Mouse (Mus musculus) c-Kit-positive CD71-positive TER-119-positive erythroid progenitor cells, embryonic 14.5 days (primary cell): ENCODE data around the gene Akt1.

ENCODE experiments used
- DNase-seq: peaks from one replicate; pipeline ENCODE4 v3.0.0-alpha.2; 2013; ENCODE audit warnings: low spot score

The Akt1 gene

GRCm38 (mm10) chr12:112627097-112627881 is 47.4 kb downstream of the Akt1 start:
- DNase-seq = no peak

- no peak for DNase-seq
Measured at GRCm38 (mm10) chr12:112626455-112626854, 48.2 kb downstream of the Akt1 start.

- no peak for DNase-seq
Measured at GRCm38 (mm10) chr12:112625700-112626099, 49.0 kb downstream of the Akt1 start.

- peak; percentile 61 for DNase-seq
Measured at GRCm38 (mm10) chr12:112623742-112624141, 50.9 kb downstream of the Akt1 start.

GRCm38 (mm10) chr12:112621900-112622299 is 52.8 kb downstream of the Akt1 start:
- DNase-seq = no peak

- DNase-seq = no peak
Measured at GRCm38 (mm10) chr12:112620354-112621061, 54.2 kb downstream of the Akt1 start.

GRCm38 (mm10) chr12:112619686-112620353 is 54.9 kb downstream of the Akt1 start, which contains the start of gene Adssl1:
Gene Adssl1, plus strand, starts transcription at chr12:112620045.
- DNase-seq = no peak

- no peak for DNase-seq
Measured at GRCm38 (mm10) chr12:112618981-112619685, 55.6 kb downstream of the Akt1 start.

- peak; percentile 59 for DNase-seq
Measured at GRCm38 (mm10) chr12:112617898-112618380, 56.7 kb downstream of the Akt1 start.

- no peak for DNase-seq
Measured at GRCm38 (mm10) chr12:112617184-112617583, 57.5 kb downstream of the Akt1 start.

- no peak for DNase-seq
Measured at GRCm38 (mm10) chr12:112616668-112617067, 58.0 kb downstream of the Akt1 start.

GRCm38 (mm10) chr12:112609031-112609430 is 65.7 kb downstream of the Akt1 start:
- no peak for DNase-seq

- no peak for DNase-seq
Measured at GRCm38 (mm10) chr12:112606998-112607397, 67.7 kb downstream of the Akt1 start.

- peak; percentile 24 for DNase-seq
Measured at GRCm38 (mm10) chr12:112605766-112606165, 68.9 kb downstream of the Akt1 start.

GRCm38 (mm10) chr12:112604709-112605649 is 69.7 kb downstream of the Akt1 start:
- DNase-seq = no peak

GRCm38 (mm10) chr12:112604022-112604421 is 70.7 kb downstream of the Akt1 start:
- no peak for DNase-seq
